Mouse (Mus musculus) lung, embryonic 15.5 days (tissue): Measurements from ENCODE around the gene 1700020D05Rik. TPM values are rescaled to one million over a fixed set of nuclear protein-coding genes. Genes with fewer than 3 reads are reported as not detected.

ENCODE experiments used
- ATAC-seq: fragments of 200-750 bp; cut with Nextera tagmentation; 2 replicates; pipeline ENCODE4 v1.8.0; 2017; ENCODE audit warnings: moderate number of reproducible peaks, borderline replicate concordance; ENCODE audit not compliant: low FRiP score, low TSS enrichment; ENCODE audit errors: extremely low read depth
- H3K27ac ChIP-seq: fragments of 300-500 bp; sonication (generic); 2 replicates; pipeline ENCODE4 v1.5.1; 2015; ENCODE audit warnings: moderate library complexity, mild to moderate bottlenecking, inconsistent platforms
- H3K27me3 ChIP-seq: fragments of 300-500 bp; sonication (generic); 2 replicates; pipeline ENCODE4 v1.6.1; 2015; ENCODE audit warnings: inconsistent platforms
- H3K36me3 ChIP-seq: fragments of 300-500 bp; sonication (generic); 2 replicates; pipeline ENCODE4 v1.6.1; 2015; ENCODE audit warnings: inconsistent platforms
- H3K4me1 ChIP-seq: fragments of 300-500 bp; sonication (generic); 2 replicates; pipeline ENCODE4 v1.6.1; 2015; ENCODE audit warnings: inconsistent platforms
- H3K4me2 ChIP-seq: fragments of 300-500 bp; sonication (generic); 2 replicates; pipeline ENCODE4 v1.6.1; 2015; ENCODE audit warnings: inconsistent platforms, mild to moderate bottlenecking, moderate library complexity
- H3K4me3 ChIP-seq: fragments of 300-500 bp; sonication (generic); 2 replicates; pipeline ENCODE4 v1.5.1; 2015; ENCODE audit warnings: mild to moderate bottlenecking, inconsistent platforms
- H3K9ac ChIP-seq: fragments of 300-500 bp; sonication (generic); 2 replicates; pipeline ENCODE4 v1.6.1; 2015; ENCODE audit warnings: inconsistent platforms
- H3K9me3 ChIP-seq: fragments of 300-500 bp; sonication (generic); 2 replicates; pipeline ENCODE4 v1.6.1; 2016; ENCODE audit warnings: inconsistent platforms
- WGBS: fragments of 180-500 bp; shearing (Covaris S2); methylation state at CpG from one replicate; pipeline ENCODE4 v1.1.7; 2015; 5-methylcytosine and 5-hydroxymethylcytosine counted together
- polyA plus RNA-seq: library from polyadenylated mRNA; unstranded; fragments of >200 nt; fragmentation: Nextera tagmentation; extraction: Ambion mirVana; gene quantifications from 2 replicates; pipeline ENCODE4 v1.2.1, GENCODE M21; 2015

1700020D05Rik gene
- polyA plus RNA-seq, 1 experiment from 2014 or later, result 0.20 TPM

GRCm38 (mm10) chr19:5456922-5457745, 46.5 kb downstream of the 1700020D05Rik start:
- Histone ChIP-seq H3K36me3 (peaks cover 12% of the 10 kb centered on the region; the same call in 1 of the 2 replicates), H3K4me1 (peaks cover 45% of the 10 kb centered on the region)
- WGBS, result under 1% methylated on average over 70 of the region's 70 CpGs

GRCm38 (mm10) chr19:5456241-5456921, 47.2 kb downstream of the 1700020D05Rik start:
- no peaks in the 10 kb centered on the region for H3K9me3 ChIP-seq
- H3K27me3 ChIP-seq, result 0 out of 2 replicates have a peak, but pooled peaks cover 4% of the 10 kb centered on the region
- peak overlapping the region; percentile 79 for H3K9ac ChIP-seq
- H3K4me1 ChIP-seq, result peaks cover 39% of the 10 kb centered on the region
- ATAC-seq, result no peak
- WGBS, result 3% methylated on average over 26 of the region's 26 CpGs
- peak overlapping the region; percentile 82 for H3K4me2 ChIP-seq
- peaks cover 6% of the 10 kb centered on the region; the same call in 1 of the 2 replicates for H3K36me3 ChIP-seq
- peak overlapping the region; percentile 71 for H3K4me3 ChIP-seq
- H3K27ac ChIP-seq, result peak overlapping the region; percentile 92

More at GRCm38 (mm10) chr19:5456922-5457745, 46.5 kb downstream of the 1700020D05Rik start:
- Histone ChIP-seq H3K27me3 (no peaks in the 10 kb centered on the region), H3K27ac (peak overlapping the region; percentile 92), H3K4me2 (peak overlapping the region; percentile 82), H3K9me3 (no peaks in the 10 kb centered on the region), H3K9ac (peak overlapping the region; percentile 79), H3K4me3 (peak overlapping the region; percentile 71)
- peak; percentile 92 for ATAC-seq

DNA sequence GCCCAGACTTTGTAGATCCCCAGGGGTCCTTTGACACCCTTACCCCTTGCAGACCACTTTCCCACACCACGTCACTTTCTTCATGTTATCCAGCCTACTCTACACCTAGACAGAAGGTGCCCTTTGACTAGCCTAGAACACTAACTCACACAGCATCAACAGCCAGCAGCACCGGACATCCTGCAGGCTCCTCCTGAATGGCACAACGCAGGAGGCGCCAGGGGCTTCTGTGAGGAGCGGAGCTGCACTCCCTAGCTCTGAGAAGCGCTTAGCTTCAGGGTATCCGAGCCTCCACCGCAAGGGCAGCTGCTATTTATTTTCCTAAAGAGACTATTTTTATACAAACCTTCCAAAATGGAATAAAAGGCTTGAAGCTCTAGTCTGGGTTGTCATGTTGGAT, 48.0 kb downstream of the 1700020D05Rik start:
- no peak for ATAC-seq
- Histone ChIP-seq H3K4me1 (peaks cover 33% of the 10 kb centered on the region), H3K9me3 (no peaks in the 10 kb centered on the region), H3K27me3 (peaks cover 9% of the 10 kb centered on the region; the same call in 1 of the 2 replicates), H3K27ac (peak overlapping the region; percentile 92), H3K36me3 (peaks cover 6% of the 10 kb centered on the region; the same call in 1 of the 2 replicates), H3K4me3 (peak overlapping the region; percentile 71), H3K4me2 (peak overlapping the region; percentile 82), H3K9ac (peak overlapping the region; percentile 79; the same call in 1 of the 2 replicates)
- WGBS, result 43% methylated on average over 8 of the region's 8 CpGs

DNA sequence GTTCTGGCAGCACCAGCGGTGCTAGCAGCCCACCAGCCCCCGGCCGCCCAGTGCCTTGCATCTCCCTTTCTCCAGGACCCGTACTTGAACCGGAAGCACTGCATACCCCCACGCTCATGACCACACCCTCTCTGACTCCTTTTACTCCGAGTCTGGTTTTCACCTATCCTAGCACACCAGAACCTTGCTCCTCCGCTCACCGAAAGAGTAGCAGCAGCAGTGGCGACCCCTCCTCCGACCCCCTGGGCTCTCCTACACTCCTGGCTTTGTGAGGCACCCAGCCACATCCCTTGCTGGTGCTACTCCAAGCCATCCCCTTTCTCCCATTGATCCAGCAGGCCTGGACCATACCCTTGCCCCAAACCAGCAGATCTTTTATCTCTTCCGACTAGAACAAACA, 48.5 kb downstream of the 1700020D05Rik start:
- peaks cover 14% of the 10 kb centered on the region for H3K27me3 ChIP-seq
- peak overlapping the region; percentile 79; the same call in 1 of the 2 replicates for H3K9ac ChIP-seq
- H3K4me2 ChIP-seq, result peak overlapping the region; percentile 82
- no peaks in the 10 kb centered on the region for H3K9me3 ChIP-seq
- H3K36me3 ChIP-seq, result peaks cover 6% of the 10 kb centered on the region; the same call in 1 of the 2 replicates
- peaks cover 32% of the 10 kb centered on the region for H3K4me1 ChIP-seq
- 70% methylated on average over 12 of the region's 12 CpGs for WGBS
- peak overlapping the region; percentile 71 for H3K4me3 ChIP-seq
- H3K27ac ChIP-seq, result no peak overlapping the region; the same call in 1 of the 2 replicates
- ATAC-seq, result no peak

Other genes starting within 250 kb of the 1700020D05Rik start
- 20.6 and 21.4 TPM in 2 replicates for gene Pacs1, start 230.7 kb downstream of the 1700020D05Rik start, polyA plus RNA-seq
- gene Sf3b2, start 208.3 kb downstream of the 1700020D05Rik start, polyA plus RNA-seq, result 320 and 328 TPM in 2 replicates
- gene Gal3st3, start 205.5 kb downstream of the 1700020D05Rik start, polyA plus RNA-seq, result 1.7 and 2.4 TPM in 2 replicates
- gene Catsper1, start 168.0 kb downstream of the 1700020D05Rik start, polyA plus RNA-seq, result not detected in 2 replicates
- 0.60 and 0.69 TPM in 2 replicates for gene Cst6, start 154.2 kb downstream of the 1700020D05Rik start, polyA plus RNA-seq
- gene Eif1ad, start 137.0 kb downstream of the 1700020D05Rik start, polyA plus RNA-seq, result 61.5 and 61.8 TPM in 2 replicates
- gene Banf1, start 136.6 kb downstream of the 1700020D05Rik start, polyA plus RNA-seq, result 466 and 504 TPM in 2 replicates
- gene Sart1, start 115.1 kb downstream of the 1700020D05Rik start, polyA plus RNA-seq, result 67.1 and 81.7 TPM in 2 replicates
- gene Tsga10ip, start 101.3 kb downstream of the 1700020D05Rik start, polyA plus RNA-seq, result 0.59 and 0.79 TPM in 2 replicates
- gene Drap1, start 78.8 kb downstream of the 1700020D05Rik start, polyA plus RNA-seq, result 243 and 268 TPM in 2 replicates
- 56.5 and 58.6 TPM in 2 replicates for gene AI837181, start 78.6 kb downstream of the 1700020D05Rik start, polyA plus RNA-seq
- gene Fosl1, start 56.2 kb downstream of the 1700020D05Rik start, polyA plus RNA-seq, result not detected in 2 replicates
- gene Ccdc85b, start 45.9 kb downstream of the 1700020D05Rik start, polyA plus RNA-seq, result 12.1 and 12.4 TPM in 2 replicates
- 101 and 117 TPM in 2 replicates for gene Fibp, start 43.2 kb downstream of the 1700020D05Rik start, polyA plus RNA-seq
- gene Ctsw, start 35.3 kb downstream of the 1700020D05Rik start, polyA plus RNA-seq, result 1.9 and 3.3 TPM in 2 replicates
- gene Efemp2, start 29.8 kb downstream of the 1700020D05Rik start, polyA plus RNA-seq, result 198 and 208 TPM in 2 replicates
- gene Mus81, start 15.4 kb downstream of the 1700020D05Rik start, polyA plus RNA-seq, result 40.2 and 43.9 TPM in 2 replicates
- gene Cfl1, start 13.3 kb downstream of the 1700020D05Rik start, polyA plus RNA-seq, result 2,855 and 2,978 TPM in 2 replicates
- gene Snx32, start 6.8 kb upstream of the 1700020D05Rik start, polyA plus RNA-seq, result 5.8 and 7.4 TPM in 2 replicates
- gene Ovol1, start 56.9 kb upstream of the 1700020D05Rik start, polyA plus RNA-seq, result 2.1 and 2.2 TPM in 2 replicates
- gene Ap5b1, start 64.2 kb upstream of the 1700020D05Rik start, polyA plus RNA-seq, result 5.7 and 5.9 TPM in 2 replicates
- gene Rnaseh2c, start 98.1 kb upstream of the 1700020D05Rik start, polyA plus RNA-seq, result 143 and 153 TPM in 2 replicates
- gene Kat5, start 106.5 kb upstream of the 1700020D05Rik start, polyA plus RNA-seq, result 51.9 and 54.4 TPM in 2 replicates
- gene Rela, start 133.7 kb upstream of the 1700020D05Rik start, polyA plus RNA-seq, result 52.7 and 53.8 TPM in 2 replicates
- 44.7 and 48.0 TPM in 2 replicates for gene Sipa1, start 159.9 kb upstream of the 1700020D05Rik start, polyA plus RNA-seq
- gene Map3k11, start 185.0 kb upstream of the 1700020D05Rik start, polyA plus RNA-seq, result 44.1 and 45.2 TPM in 2 replicates
- 18.2 and 20.9 TPM in 2 replicates for gene Pcnx3, start 185.1 kb upstream of the 1700020D05Rik start, polyA plus RNA-seq
- 0.69 TPM in 1 of 2 replicates, not detected in the other for gene Kcnk7, start 200.6 kb upstream of the 1700020D05Rik start, polyA plus RNA-seq
- 23.6 and 24.5 TPM in 2 replicates for gene Ehbp1l1, start 222.5 kb upstream of the 1700020D05Rik start, polyA plus RNA-seq
- gene Fam89b, start 225.9 kb upstream of the 1700020D05Rik start, polyA plus RNA-seq, result 105 and 108 TPM in 2 replicates
- gene Ltbp3, start 237.1 kb upstream of the 1700020D05Rik start, polyA plus RNA-seq, result 47.2 and 54.9 TPM in 2 replicates